Mouse (Mus musculus) CH12.LX (cell line): ENCODE measurements around the gene Cdc14a.

Experiments
- CHD1 ChIP-seq: IDR thresholded peaks from 2 replicates; pipeline ENCODE4 v1.6.1; 2012; ENCODE audit warnings: low read depth, low read length, improper control_type of control experiment, inconsistent platforms
- CHD2 ChIP-seq: IDR thresholded peaks from 2 replicates; pipeline ENCODE4 v1.6.1; 2011; ENCODE audit warnings: low read length, improper control_type of control experiment
- CTCF ChIP-seq, 2 experiments: IDR thresholded peaks in 1 of 2; conservative IDR thresholded peaks in 1 of 2; 2 replicates each; pipeline ENCODE4 v1.5.1; 2011 to 2012; ENCODE audit warnings: low read depth in 2 of 2, low read length in 2 of 2, improper control_type of control experiment in 1 of 2, inconsistent platforms in 1 of 2, mild to moderate bottlenecking in 1 of 2, moderate library complexity in 1 of 2
- EP300 ChIP-seq: IDR thresholded peaks from 2 replicates; pipeline ENCODE4 v1.6.1; 2011; ENCODE audit warnings: low read length, improper control_type of control experiment
- ETS1 ChIP-seq: conservative IDR thresholded peaks from 2 replicates; pipeline ENCODE4 v1.6.1; 2012; ENCODE audit warnings: low read depth, mild to moderate bottlenecking, inconsistent platforms, low read length, improper control_type of control experiment, moderate library complexity
- HCFC1 ChIP-seq: IDR thresholded peaks from 2 replicates; pipeline ENCODE4 v1.6.1; 2012; ENCODE audit warnings: low read depth, mild to moderate bottlenecking, inconsistent platforms, low read length, improper control_type of control experiment
- JUND ChIP-seq: conservative IDR thresholded peaks from 2 replicates; pipeline ENCODE4 v1.6.1; 2011; ENCODE audit warnings: low read depth, low read length, improper control_type of control experiment
- MYC ChIP-seq: IDR thresholded peaks from 2 replicates; pipeline ENCODE4 v1.6.1; 2011; ENCODE audit warnings: low read depth, mild to moderate bottlenecking, improper control_type of control experiment, low read length
- NELFE ChIP-seq: IDR thresholded peaks from 2 replicates; pipeline ENCODE4 v1.6.1; 2011; ENCODE audit warnings: low read depth, low read length, improper control_type of control experiment
- POLR2A ChIP-seq: IDR thresholded peaks from 2 replicates; pipeline ENCODE4 v1.6.1; 2011; ENCODE audit warnings: low read depth, mild to moderate bottlenecking, improper control_type of control experiment, low read length
- TBP ChIP-seq: conservative IDR thresholded peaks from 2 replicates; pipeline ENCODE4 v1.6.1; 2011; ENCODE audit warnings: low read depth, low read length, improper control_type of control experiment
- USF1 ChIP-seq: IDR thresholded peaks from 2 replicates; pipeline ENCODE4 v1.6.1; 2014; ENCODE audit warnings: low read depth, mild to moderate bottlenecking, inconsistent platforms, low read length, improper control_type of control experiment
- ZC3H11A ChIP-seq: IDR thresholded peaks from 2 replicates; pipeline ENCODE4 v1.6.1; 2012; ENCODE audit warnings: low read depth, mild to moderate bottlenecking, inconsistent platforms, low read length, improper control_type of control experiment
- ZNF384 ChIP-seq: IDR thresholded peaks from 2 replicates; pipeline ENCODE4 v1.6.1; 2012; ENCODE audit warnings: low read depth, low read length, improper control_type of control experiment, inconsistent platforms

GRCm38 (mm10) chr3:116408856-116409255 lies 15.0 kb downstream of the Cdc14a start:
- TF ChIP-seq ETS1 (no peak), CTCF (conservative IDR thresholded peaks at IDR 0.05 in 1 of 2, IDR thresholded peaks at IDR 0.05 in 1 of 2; ENCODE audit: low read depth in 2 of 2, low read length in 2 of 2) (no peak), USF1 (no peak), TBP (no peak), CHD2 (no peak), MYC (no peak), POLR2A (no peak), CHD1 (no peak), ZNF384 (no peak), NELFE (no peak), JUND (no peak), EP300 (no peak), HCFC1 (no peak), ZC3H11A (no peak)
